Mouse (Mus musculus): ENCODE measurements around the gene Dpp3. TPM values are rescaled to one million over a fixed set of nuclear protein-coding genes. Genes with fewer than 3 reads are reported as not detected.
A peak's percentile ranks its signal among the peaks of the same experiment; 100 is the strongest.
"Not testable (repeated sequence)": the region's sequence is repeated elsewhere in the genome, so short reads cannot be mapped to it uniquely, and the experiment has no call there.

Gene Dpp3
- total RNA-seq (2014; rRNA removed; ENCODE audit: low replicate concordance), result 60.1 and 116 TPM in 2 replicates
- 40.8 and 44.3 TPM in 2 replicates for polyA plus RNA-seq (2015; fragmentation: Nextera tagmentation; extraction: Ambion mirVana)

- Histone ChIP-seq H3K4me3 (ENCODE audit: low read depth, low read length) (peak within 1 kb of the TSS; percentile 75), H3K27ac (ENCODE audit: low read depth) (peak within 1 kb of the TSS; percentile 44), H3K27me3 (ENCODE audit: control insufficient read depth, insufficient read depth, low read length) (no peaks in the 10 kb centered on the region), H3K4me2 (ENCODE audit: low read depth, low read length) (peak within 1 kb of the TSS; percentile 68), H3K9ac (replicated peaks; ENCODE audit: low read depth, low read length) (peak within 1 kb of the TSS; percentile 53), H3K9me3 (replicated peaks; ENCODE audit: control insufficient read depth, low read length) (no peaks in the 10 kb centered on the region), H3K4me1 (ENCODE audit: control insufficient read depth, insufficient read depth) (peaks cover 13% of the 10 kb centered on the region), H3K36me3 (replicated peaks; ENCODE audit: control insufficient read depth, insufficient read depth, low read length) (peaks cover 23% of the 10 kb centered on the region)
- TF ChIP-seq CTCF (IDR thresholded peaks at IDR 0.05; ENCODE audit: low read depth) (no peak), EP300 (IDR thresholded peaks at IDR 0.05; ENCODE audit: low read depth) (no peak)
- WGBS, result under 1% methylated on average over 32 of the region's 32 CpGs
- DNase-seq (ENCODE audit: low spot score), result peak; percentile 97
- ATAC-seq (ENCODE audit: insufficient read depth, low read depth), result peak; percentile 99
Observed at GRCm38 (mm10) chr19:4927904-4928531, at the start of gene Dpp3. TSS of gene Dpp3 (minus strand) at chr19:4928287.

- ATAC-seq (ENCODE audit: insufficient read depth, low read depth) (no peak), DNase-seq (ENCODE audit: low spot score) (no peak)
- TF ChIP-seq EP300 (IDR thresholded peaks at IDR 0.05; ENCODE audit: low read depth) (no peak), CTCF (IDR thresholded peaks at IDR 0.05; ENCODE audit: low read depth) (peak; percentile 43)
- no peaks in the 10 kb centered on the region for H3K9me3 ChIP-seq (replicated peaks; ENCODE audit: control insufficient read depth, low read length)
- H3K27ac ChIP-seq (ENCODE audit: low read depth), result no peak overlapping the region
- H3K4me2 ChIP-seq (ENCODE audit: low read depth, low read length), result no peak overlapping the region
- 91% methylated on average over 2 of the region's 2 CpGs for WGBS
- H3K4me1 ChIP-seq (ENCODE audit: control insufficient read depth, insufficient read depth), result no peaks in the 10 kb centered on the region
- no peak overlapping the region for H3K4me3 ChIP-seq (ENCODE audit: low read depth, low read length)
- H3K9ac ChIP-seq (replicated peaks; ENCODE audit: low read depth, low read length), result no peak overlapping the region
- no peaks in the 10 kb centered on the region for H3K27me3 ChIP-seq (ENCODE audit: control insufficient read depth, insufficient read depth, low read length)
- H3K36me3 ChIP-seq (replicated peaks; ENCODE audit: control insufficient read depth, insufficient read depth, low read length), result peaks cover 29% of the 10 kb centered on the region
Observed at GRCm38 (mm10) chr19:4968236-4968635, 40.1 kb upstream of the Dpp3 start.

GRCm38 (mm10) chr19:4961928-4962601 lies 34.0 kb upstream of the Dpp3 start, which contains the start of gene Mrpl11:
TSS of gene Mrpl11 (plus strand) at chr19:4962147.
- no peaks in the 10 kb centered on the region for H3K27me3 ChIP-seq (ENCODE audit: control insufficient read depth, insufficient read depth, low read length)
- under 1% methylated on average over 34 of the region's 34 CpGs for WGBS
- peaks cover 6% of the 10 kb centered on the region; the same call in 1 of the 2 replicates for H3K4me1 ChIP-seq (ENCODE audit: control insufficient read depth, insufficient read depth)
- TF ChIP-seq EP300 (IDR thresholded peaks at IDR 0.05; ENCODE audit: low read depth) (peak; percentile 76), CTCF (IDR thresholded peaks at IDR 0.05; ENCODE audit: low read depth) (peak; percentile 86)
- H3K9ac ChIP-seq (replicated peaks; ENCODE audit: low read depth, low read length), result peak within 1 kb of the TSS; percentile 70
- DNase-seq (ENCODE audit: low spot score) (peak; percentile 93), ATAC-seq (ENCODE audit: insufficient read depth, low read depth) (peak; percentile 96)
- peak within 1 kb of the TSS; percentile 68 for H3K4me2 ChIP-seq (ENCODE audit: low read depth, low read length)
- no peaks in the 10 kb centered on the region for H3K9me3 ChIP-seq (replicated peaks; ENCODE audit: control insufficient read depth, low read length)
- H3K4me3 ChIP-seq (ENCODE audit: low read depth, low read length), result peak within 1 kb of the TSS; percentile 77
- peak within 1 kb of the TSS; percentile 70 for H3K27ac ChIP-seq (ENCODE audit: low read depth)
- H3K36me3 ChIP-seq (replicated peaks; ENCODE audit: control insufficient read depth, insufficient read depth, low read length), result peaks cover 29% of the 10 kb centered on the region

- DNase-seq (ENCODE audit: low spot score); H3K4me3 ChIP-seq (ENCODE audit: low read depth, low read length); H3K27ac ChIP-seq (ENCODE audit: low read depth); H3K9me3 ChIP-seq (replicated peaks; ENCODE audit: control insufficient read depth, low read length); ATAC-seq (ENCODE audit: insufficient read depth, low read depth); H3K4me1 ChIP-seq (ENCODE audit: control insufficient read depth, insufficient read depth); H3K27me3 ChIP-seq (ENCODE audit: control insufficient read depth, insufficient read depth, low read length); H3K4me2 ChIP-seq (ENCODE audit: low read depth, low read length); H3K9ac ChIP-seq (replicated peaks; ENCODE audit: low read depth, low read length); H3K36me3 ChIP-seq (replicated peaks; ENCODE audit: control insufficient read depth, insufficient read depth, low read length): not testable (repeated sequence)
- WGBS, result 81% methylated on average over 9 of the region's 9 CpGs
Observed at GRCm38 (mm10) chr19:4948641-4949040, 20.6 kb upstream of the Dpp3 start.

- H3K9me3 ChIP-seq (replicated peaks; ENCODE audit: control insufficient read depth, low read length), result no peaks in the 10 kb centered on the region
- H3K27me3 ChIP-seq (ENCODE audit: control insufficient read depth, insufficient read depth, low read length), result peaks cover 17% of the 10 kb centered on the region
- ATAC-seq (ENCODE audit: insufficient read depth, low read depth), result no peak
- no peak overlapping the region for H3K9ac ChIP-seq (replicated peaks; ENCODE audit: low read depth, low read length)
- no peak overlapping the region for H3K27ac ChIP-seq (ENCODE audit: low read depth)
- no peak overlapping the region for H3K4me2 ChIP-seq (ENCODE audit: low read depth, low read length)
- H3K4me1 ChIP-seq (ENCODE audit: control insufficient read depth, insufficient read depth), result peaks cover 10% of the 10 kb centered on the region; the same call in 1 of the 2 replicates
- WGBS, result 45% methylated on average over 6 of the region's 6 CpGs
- TF ChIP-seq EP300 (IDR thresholded peaks at IDR 0.05; ENCODE audit: low read depth) (no peak), CTCF (IDR thresholded peaks at IDR 0.05; ENCODE audit: low read depth) (no peak)
- DNase-seq (ENCODE audit: low spot score), result no peak
- no peaks in the 10 kb centered on the region for H3K36me3 ChIP-seq (replicated peaks; ENCODE audit: control insufficient read depth, insufficient read depth, low read length)
- no peak overlapping the region for H3K4me3 ChIP-seq (ENCODE audit: low read depth, low read length)
Observed at GRCm38 (mm10) chr19:4945540-4945939, 17.5 kb upstream of the Dpp3 start.
